In genomic region chr11:69656617-69657461, GRCm38 (mm10) we compare ENCODE assay signal across 9 mouse cellular contexts. TPM values are rescaled to one million over a fixed set of nuclear protein-coding genes. Genes with fewer than 3 reads are reported as not detected.
DNase-seq lines count a peak whose midpoint lies in the region; ATAC-seq and TF ChIP-seq lines count a peak whose summit lies in the region.
"Had no signal": no experiment of that assay in that cellular context is flagged by ENCODE, and none has a peak within 500 bp of the region (broad histone marks: within the 10 kb centered on the region; RNA-seq: fewer than 3 reads in every experiment).

No protein-coding gene starts in this region.

- no peaks in the 10 kb centered on the region for H3K27me3 ChIP-seq in intestine, embryonic 14.5 days (replicated peaks; ENCODE audit: control insufficient read depth, insufficient read depth, low read length)
- no peaks in the 10 kb centered on the region for H3K27me3 ChIP-seq in intestine, embryonic 15.5 days (replicated peaks)
- no peaks in the 10 kb centered on the region for H3K27me3 ChIP-seq in ES-Bruce4 (ENCODE audit: control insufficient read depth, insufficient read depth, low read length, poor library complexity, severe bottlenecking)

- no peaks in the 10 kb centered on the region for H3K9me3 ChIP-seq in intestine, embryonic 14.5 days (ENCODE audit: control insufficient read depth, low read length)
- no peaks in the 10 kb centered on the region for H3K9me3 ChIP-seq in intestine, embryonic 15.5 days
- no peaks in the 10 kb centered on the region for H3K9me3 ChIP-seq in ES-Bruce4 (replicated peaks; ENCODE audit: control insufficient read depth, insufficient read depth, low read length, poor library complexity, severe bottlenecking)

- peaks cover 11% of the 10 kb centered on the region for H3K4me1 ChIP-seq in intestine, embryonic 14.5 days (replicated peaks; ENCODE audit: control insufficient read depth, insufficient read depth, low read length)
- H3K4me1 ChIP-seq in intestine, embryonic 15.5 days (replicated peaks), result peaks cover 16% of the 10 kb centered on the region
- H3K4me1 ChIP-seq in ES-Bruce4 (ENCODE audit: control insufficient read depth, insufficient read depth, low read length), result no peaks in the 10 kb centered on the region

- 76% methylated on average over 10 of the region's 10 CpGs for WGBS in intestine, embryonic 14.5 days
- WGBS in intestine, embryonic 15.5 days, result 69% methylated on average over 10 of the region's 10 CpGs

- DNase-seq in intestine, embryonic 14.5 days (ENCODE audit: low spot score), result peak; percentile 79
- peak; percentile 43 to 58 for DNase-seq in cerebellum, postnatal 36 days
- DNase-seq in heart, postnatal 36 days, result peak; percentile 35 to 45
- DNase-seq in liver, result peak; percentile 59
- peak; percentile 38 for DNase-seq in retina, adult 2 months (ENCODE audit: low read depth, low spot score)
- DNase-seq in right cerebral cortex, postnatal 36 days (ENCODE audit: low spot score in 2 of 2), result no peak

- no peak for ATAC-seq in intestine, embryonic 14.5 days (replicated peaks; ENCODE audit: low FRiP score, low TSS enrichment, low read depth)
- ATAC-seq in intestine, embryonic 15.5 days, result no peak

- H3K9ac ChIP-seq in intestine, embryonic 14.5 days (ENCODE audit: low read length), result no peak overlapping the region
- no peak overlapping the region for H3K9ac ChIP-seq in intestine, embryonic 15.5 days
- peak overlapping the region; percentile 77 for H3K9ac ChIP-seq in ES-Bruce4 (ENCODE audit: low read depth, poor library complexity, severe bottlenecking)

- no peak for TF ChIP-seq EP300 in ES-Bruce4 (IDR thresholded peaks at IDR 0.05; ENCODE audit: insufficient read depth, low read depth, low read length)

- intact Hi-C loops in heart, postnatal 36 days (cut with DNase I), result loop anchor here (1.0 kb wide), 2 partner anchors 29 to 97 kb away; no protein-coding TSS in a partner anchor

- H3K36me3 ChIP-seq in intestine, embryonic 14.5 days (ENCODE audit: control insufficient read depth, insufficient read depth, low read length), result peaks cover 69% of the 10 kb centered on the region
- peaks cover 31% of the 10 kb centered on the region for H3K36me3 ChIP-seq in intestine, embryonic 15.5 days
- H3K36me3 ChIP-seq in ES-Bruce4 (ENCODE audit: control insufficient read depth, insufficient read depth, low read length, poor library complexity, severe bottlenecking), result peaks cover 13% of the 10 kb centered on the region

- no peak overlapping the region for H3K4me3 ChIP-seq in intestine, embryonic 14.5 days (ENCODE audit: low read depth, low read length)
- H3K4me3 ChIP-seq in intestine, embryonic 15.5 days (replicated peaks), result no peak overlapping the region
- peak overlapping the region; percentile 77 for H3K4me3 ChIP-seq in ES-Bruce4 (ENCODE audit: low read depth, low read length)

- no peak overlapping the region for H3K4me2 ChIP-seq in intestine, embryonic 14.5 days (ENCODE audit: low read length)
- no peak overlapping the region for H3K4me2 ChIP-seq in intestine, embryonic 15.5 days (replicated peaks)

- TF ChIP-seq CTCF in ES-Bruce4 (IDR thresholded peaks at IDR 0.05; ENCODE audit: low read depth, low read length), result peak; percentile 62

- no peak overlapping the region for H3K27ac ChIP-seq in intestine, embryonic 14.5 days (ENCODE audit: low read depth)
- H3K27ac ChIP-seq in intestine, embryonic 15.5 days, result no peak overlapping the region
- H3K27ac ChIP-seq in ES-Bruce4 (ENCODE audit: insufficient read depth, low read length), result peak overlapping the region; percentile 85
- H3K27ac ChIP-seq: macrophage had no signal

- no peak for TF ChIP-seq POLR2A in ES-Bruce4 (IDR thresholded peaks at IDR 0.05; ENCODE audit: insufficient read depth, low read length)

RNA-seq across cellular contexts. Expression of gene Sox15, which starts 1.7 kb away (rescaled TPM):
- 0.35 TPM in 1 of 2 replicates, not detected in the other for polyA plus RNA-seq in intestine, embryonic 14.5 days (2014; fragmentation: Nextera tagmentation; extraction: Ambion mirVana)
- 0.20 TPM in 1 of 2 replicates, not detected in the other for polyA plus RNA-seq in intestine, embryonic 15.5 days (2015; fragmentation: Nextera tagmentation; extraction: Ambion mirVana)
- 45.2 and 48.1 TPM in 2 replicates for polyA plus RNA-seq in ES-Bruce4 (2011; ENCODE audit: insufficient read depth, insufficient read length, low read depth, missing spikeins)
- total RNA-seq in heart, postnatal 36 days (2021), result not detected
- polyA plus RNA-seq: macrophage had no signal

RNA-seq across cellular contexts. Expression of gene Mpdu1, which starts 5.6 kb away (rescaled TPM):
- polyA plus RNA-seq in intestine, embryonic 14.5 days (2014; fragmentation: Nextera tagmentation; extraction: Ambion mirVana), result 32.1 and 39.3 TPM in 2 replicates
- 60.9 and 63.4 TPM in 2 replicates for polyA plus RNA-seq in intestine, embryonic 15.5 days (2015; fragmentation: Nextera tagmentation; extraction: Ambion mirVana)
- 65.7 and 71.0 TPM in 2 replicates for polyA plus RNA-seq in ES-Bruce4 (2011; ENCODE audit: insufficient read depth, insufficient read length, low read depth, missing spikeins)
- 10 to 100 TPM; 14.9 to 16.2 TPM for total RNA-seq in heart, postnatal 36 days (2021)

RNA-seq across cellular contexts. Expression of gene Cd68, which starts 9.1 kb away (rescaled TPM):
- polyA plus RNA-seq in intestine, embryonic 14.5 days (2014; fragmentation: Nextera tagmentation; extraction: Ambion mirVana), result 12.4 and 16.3 TPM in 2 replicates
- 13.3 and 14.2 TPM in 2 replicates for polyA plus RNA-seq in intestine, embryonic 15.5 days (2015; fragmentation: Nextera tagmentation; extraction: Ambion mirVana)
- 32.9 and 36.2 TPM in 2 replicates for polyA plus RNA-seq in ES-Bruce4 (2011; ENCODE audit: insufficient read depth, insufficient read length, low read depth, missing spikeins)
- total RNA-seq in heart, postnatal 36 days (2021), result 1 to 10 TPM; 8.7 to 9.1 TPM

RNA-seq across cellular contexts. Expression of gene Eif4a1, which starts 15.4 kb away (rescaled TPM):
- polyA plus RNA-seq in intestine, embryonic 14.5 days (2014; fragmentation: Nextera tagmentation; extraction: Ambion mirVana), result 645 and 692 TPM in 2 replicates
- polyA plus RNA-seq in intestine, embryonic 15.5 days (2015; fragmentation: Nextera tagmentation; extraction: Ambion mirVana), result 517 and 559 TPM in 2 replicates
- polyA plus RNA-seq in ES-Bruce4 (2011; ENCODE audit: insufficient read depth, insufficient read length, low read depth, missing spikeins), result 1,464 and 1,502 TPM in 2 replicates
- 100 to 1,000 TPM; 188 to 222 TPM for total RNA-seq in heart, postnatal 36 days (2021)

RNA-seq across cellular contexts. Expression of gene Fxr2, which starts 24.0 kb away (rescaled TPM):
- polyA plus RNA-seq in intestine, embryonic 14.5 days (2014; fragmentation: Nextera tagmentation; extraction: Ambion mirVana), result 22.6 and 23.0 TPM in 2 replicates
- 15.6 and 21.2 TPM in 2 replicates for polyA plus RNA-seq in intestine, embryonic 15.5 days (2015; fragmentation: Nextera tagmentation; extraction: Ambion mirVana)
- 170 and 173 TPM in 2 replicates for polyA plus RNA-seq in ES-Bruce4 (2011; ENCODE audit: insufficient read depth, insufficient read length, low read depth, missing spikeins)
- 10 to 100 TPM; 87.3 to 98.6 TPM for total RNA-seq in heart, postnatal 36 days (2021)

Comparison
In these comparisons a context has a peak if more than half of its experiments do, and no peak if none do; other contexts are left out.
1. DNase-seq: peak in intestine, embryonic 14.5 days (single experiment), cerebellum, postnatal 36 days (2 of 2), heart, postnatal 36 days (2 of 2), liver (single experiment) and retina, adult 2 months (single experiment); none in right cerebral cortex, postnatal 36 days (0 of 2).
2. RNA of gene Sox15, which starts 1.7 kb away (polyA plus RNA-seq): 45.2 to 48.1 TPM in ES-Bruce4; 0.35 TPM in intestine, embryonic 14.5 days and 0.20 TPM in intestine, embryonic 15.5 days; every median in the first group is over 10 times any median in the second.